Comparison of ENCODE assay signal across 8 mouse cellular contexts in genomic region chr13:45493846-45494245, GRCm38 (mm10). TPM values are rescaled to one million over a fixed set of nuclear protein-coding genes. Genes with fewer than 3 reads are reported as not detected.
A peak's percentile ranks its signal among the peaks of the same experiment; 100 is the strongest.
DNase-seq lines count a peak whose midpoint lies in the region; ATAC-seq lines count a peak whose summit lies in the region.

No protein-coding gene starts in this region.

- H3K27ac ChIP-seq in heart, embryonic 15.5 days, result peak overlapping the region; percentile 79
- H3K27ac ChIP-seq in midbrain, embryonic 14.5 days (replicated peaks; ENCODE audit: low read depth, low read length), result no peak overlapping the region

- no peaks in the 10 kb centered on the region for H3K36me3 ChIP-seq in heart, embryonic 15.5 days
- no peaks in the 10 kb centered on the region for H3K36me3 ChIP-seq in midbrain, embryonic 14.5 days (ENCODE audit: control insufficient read depth, insufficient read depth, low read length)

- peaks cover 15% of the 10 kb centered on the region for H3K4me1 ChIP-seq in heart, embryonic 15.5 days (replicated peaks)
- H3K4me1 ChIP-seq in midbrain, embryonic 14.5 days (ENCODE audit: control insufficient read depth, insufficient read depth, low read length), result no peaks in the 10 kb centered on the region

- H3K9ac ChIP-seq in heart, embryonic 15.5 days, result no peak overlapping the region
- no peak overlapping the region for H3K9ac ChIP-seq in midbrain, embryonic 14.5 days (replicated peaks; ENCODE audit: low read length)

- peak overlapping the region; percentile 29 for H3K4me3 ChIP-seq in heart, embryonic 15.5 days
- H3K4me3 ChIP-seq in midbrain, embryonic 14.5 days (replicated peaks; ENCODE audit: low read depth, low read length), result peak overlapping the region; percentile 12

- WGBS in heart, embryonic 15.5 days, result 26% methylated on average over 10 of the region's 10 CpGs
- WGBS in midbrain, embryonic 14.5 days, result 44% methylated on average over 10 of the region's 10 CpGs

- H3K9me3 ChIP-seq in heart, embryonic 15.5 days (replicated peaks), result no peaks in the 10 kb centered on the region
- H3K9me3 ChIP-seq in midbrain, embryonic 14.5 days (ENCODE audit: control insufficient read depth, low read length), result no peaks in the 10 kb centered on the region

- peak; percentile 82 for ATAC-seq in heart, embryonic 15.5 days (replicated peaks; ENCODE audit: insufficient number of reproducible peaks, insufficient read depth, low FRiP score, low read depth)
- ATAC-seq in midbrain, embryonic 14.5 days (ENCODE audit: low FRiP score, low TSS enrichment), result no peak

- intact Hi-C loops in heart, postnatal 25 days (cut with DNase I), result loop anchor here (5.0 kb wide), 1 partner anchor 43 kb away; no protein-coding TSS in a partner anchor

- H3K27me3 ChIP-seq in heart, embryonic 15.5 days, result no peaks in the 10 kb centered on the region
- no peaks in the 10 kb centered on the region for H3K27me3 ChIP-seq in midbrain, embryonic 14.5 days (ENCODE audit: control insufficient read depth, insufficient read depth, low read length)

- peak; percentile 94 for DNase-seq in heart, adult 11 months
- DNase-seq in heart, postnatal 25 days (ENCODE audit: low spot score), result no peak
- peak; percentile 54 to 61 for DNase-seq in cerebellum, postnatal 25 days
- DNase-seq in midbrain, embryonic 14.5 days, result peak; percentile 63
- no peak for DNase-seq in adrenal gland, adult 2 months
- no peak for DNase-seq in lung, postnatal 36 days
- DNase-seq in ovary, postnatal 14 days (ENCODE audit: low spot score), result no peak

- H3K4me2 ChIP-seq in heart, embryonic 15.5 days, result peak overlapping the region; percentile 48
- H3K4me2 ChIP-seq in midbrain, embryonic 14.5 days (ENCODE audit: low read length), result peak overlapping the region; percentile 9

RNA-seq across cellular contexts. Expression of gene Gmpr, which starts 13.4 kb away (rescaled TPM):
- total RNA-seq in heart, postnatal 25 days (2021), result 100 to 1,000 TPM; 167 to 189 TPM
- polyA plus RNA-seq in heart, embryonic 15.5 days (2015; fragmentation: Nextera tagmentation; extraction: Ambion mirVana), result 180 and 185 TPM in 2 replicates
- 26.1 and 27.0 TPM in 2 replicates for polyA plus RNA-seq in midbrain, embryonic 14.5 days (2014; fragmentation: Nextera tagmentation; extraction: Ambion mirVana)
- 100 to 1,000 TPM in 1 of 2 experiments, 10 to 100 TPM in 1; 57.8 to 114 TPM for total RNA-seq in adrenal gland, adult 2 months (2021)
- polyA plus RNA-seq in adrenal gland, adult 2 months (2012; rRNA removed), result 22.8 and 34.2 TPM in 2 replicates

Comparison
In these comparisons a context has a peak if more than half of its experiments do, and no peak if none do; other contexts are left out.
1. DNase-seq: peak in heart, adult 11 months (single experiment), cerebellum, postnatal 25 days (2 of 2) and midbrain, embryonic 14.5 days (single experiment); none in heart, postnatal 25 days (single experiment), adrenal gland, adult 2 months (single experiment), lung, postnatal 36 days (single experiment) and ovary, postnatal 14 days (single experiment).